Mouse (Mus musculus): ENCODE results near the gene Cd300ld2. TPM values are rescaled to one million over a fixed set of nuclear protein-coding genes. Genes with fewer than 3 reads are reported as not detected.
"Not testable (repeated sequence)": the region's sequence is repeated elsewhere in the genome, so short reads cannot be mapped to it uniquely, and the experiment has no call there.

Cd300ld2 gene
- polyA plus RNA-seq, 1 experiment from 2014 or later: not detected

GRCm38 (mm10) chr11:115037669-115038068 lies 21.7 kb upstream of the Cd300ld2 start, which contains the start of gene Cd300ld5:
Gene Cd300ld5, minus strand, starts transcription at chr11:115037769.
- H3K9ac ChIP-seq (ENCODE audit: low read length); H3K4me2 ChIP-seq (ENCODE audit: low read length); H3K4me1 ChIP-seq (replicated peaks; ENCODE audit: control insufficient read depth, insufficient read depth, low read length); H3K36me3 ChIP-seq (ENCODE audit: control insufficient read depth, insufficient read depth, low read length); ATAC-seq (replicated peaks; ENCODE audit: low FRiP score, low TSS enrichment, low read depth); H3K27ac ChIP-seq (ENCODE audit: low read depth); H3K9me3 ChIP-seq (ENCODE audit: control insufficient read depth, low read length); H3K27me3 ChIP-seq (replicated peaks; ENCODE audit: control insufficient read depth, insufficient read depth, low read length); DNase-seq (ENCODE audit: low spot score); H3K4me3 ChIP-seq (ENCODE audit: low read depth, low read length): not testable (repeated sequence)
- WGBS: no CpG with 5 or more reads among the region's 6 CpGs

- H3K9ac ChIP-seq (ENCODE audit: low read length); H3K4me1 ChIP-seq (replicated peaks; ENCODE audit: control insufficient read depth, insufficient read depth, low read length); H3K27me3 ChIP-seq (replicated peaks; ENCODE audit: control insufficient read depth, insufficient read depth, low read length); H3K36me3 ChIP-seq (ENCODE audit: control insufficient read depth, insufficient read depth, low read length); H3K4me3 ChIP-seq (ENCODE audit: low read depth, low read length); H3K4me2 ChIP-seq (ENCODE audit: low read length); H3K9me3 ChIP-seq (ENCODE audit: control insufficient read depth, low read length); ATAC-seq (replicated peaks; ENCODE audit: low FRiP score, low TSS enrichment, low read depth); H3K27ac ChIP-seq (ENCODE audit: low read depth); DNase-seq (ENCODE audit: low spot score): not testable (repeated sequence)
- WGBS: no CpG with 5 or more reads among the region's 6 CpGs
Observed at GRCm38 (mm10) chr11:115026912-115027311, 10.9 kb upstream of the Cd300ld2 start, which contains the start of gene Cd300ld4. Gene Cd300ld4, minus strand, starts transcription at chr11:115027012.

DNA sequence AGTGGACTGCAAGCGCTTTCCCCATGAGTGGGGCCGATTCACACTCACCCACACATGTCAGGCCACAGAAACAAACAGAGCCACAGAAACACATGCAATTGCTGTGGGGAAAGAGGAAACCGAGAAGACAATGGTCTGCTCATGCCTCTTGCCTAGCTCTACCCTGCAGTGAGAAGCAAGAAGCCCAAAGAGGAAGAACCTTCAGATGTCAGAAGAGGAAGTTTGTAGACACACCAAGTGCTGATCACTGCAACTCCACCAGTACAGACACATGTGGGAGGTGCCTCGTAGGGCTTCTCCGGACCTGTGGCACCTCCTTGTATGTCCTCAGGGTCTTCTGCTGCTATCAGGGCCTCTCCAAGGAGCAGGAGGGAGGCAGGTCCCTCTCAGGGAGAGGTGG lies 11.9 kb downstream of the Cd300ld2 start:
- no peaks in the 10 kb centered on the region for H3K36me3 ChIP-seq (ENCODE audit: control insufficient read depth, insufficient read depth, low read length)
- no peak overlapping the region for H3K4me3 ChIP-seq (ENCODE audit: low read depth, low read length)
- no peaks in the 10 kb centered on the region for H3K4me1 ChIP-seq (replicated peaks; ENCODE audit: control insufficient read depth, insufficient read depth, low read length)
- H3K27me3 ChIP-seq (replicated peaks; ENCODE audit: control insufficient read depth, insufficient read depth, low read length): no peaks in the 10 kb centered on the region
- no peak overlapping the region for H3K27ac ChIP-seq (ENCODE audit: low read depth)
- no peaks in the 10 kb centered on the region for H3K9me3 ChIP-seq (ENCODE audit: control insufficient read depth, low read length)
- ATAC-seq (replicated peaks; ENCODE audit: low FRiP score, low TSS enrichment, low read depth): no peak
- WGBS: 80% methylated on average over 5 of the region's 5 CpGs
- no peak overlapping the region for H3K4me2 ChIP-seq (ENCODE audit: low read length)
- DNase-seq (ENCODE audit: low spot score): no peak
- no peak overlapping the region for H3K9ac ChIP-seq (ENCODE audit: low read length)

DNA sequence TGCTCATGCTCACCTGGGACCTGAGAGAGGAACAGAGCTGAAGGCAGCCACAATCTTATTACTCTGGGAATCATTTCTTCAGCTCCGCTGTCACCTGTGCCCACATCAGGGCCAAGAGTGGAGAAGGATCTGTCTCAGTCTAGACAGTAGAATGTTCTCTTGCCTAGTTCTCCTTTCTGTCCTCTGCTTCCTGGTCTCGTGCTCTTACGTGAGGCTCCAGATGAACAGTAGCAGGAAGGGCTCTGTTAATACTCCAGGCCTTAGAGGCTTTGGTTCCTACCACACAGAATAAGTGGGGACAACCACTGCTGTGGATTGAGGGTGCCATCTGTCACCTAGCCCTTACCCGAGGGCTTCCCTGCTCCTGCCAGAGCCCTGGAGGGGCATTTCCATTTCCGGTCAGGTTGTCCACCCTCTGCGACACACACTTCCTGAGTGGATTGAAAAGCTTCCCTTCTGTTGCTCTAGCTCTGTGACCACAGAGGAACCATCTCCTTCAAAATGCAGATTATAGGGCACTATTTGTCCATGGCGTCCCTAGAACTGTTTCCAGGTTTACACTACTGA lies 14.4 kb downstream of the Cd300ld2 start, which contains the start of gene Cd300c2:
Gene Cd300c2 (minus strand): TSS at position 407 of the 567 bp plus-strand sequence.
- no peak for DNase-seq (ENCODE audit: low spot score)
- Histone ChIP-seq H3K4me3 (ENCODE audit: low read depth, low read length) (no peak within 1 kb of the TSS), H3K9me3 (ENCODE audit: control insufficient read depth, low read length) (no peaks in the 10 kb centered on the region), H3K27me3 (replicated peaks; ENCODE audit: control insufficient read depth, insufficient read depth, low read length) (no peaks in the 10 kb centered on the region), H3K4me1 (replicated peaks; ENCODE audit: control insufficient read depth, insufficient read depth, low read length) (no peaks in the 10 kb centered on the region), H3K9ac (ENCODE audit: low read length) (no peak within 1 kb of the TSS), H3K36me3 (ENCODE audit: control insufficient read depth, insufficient read depth, low read length) (no peaks in the 10 kb centered on the region), H3K4me2 (ENCODE audit: low read length) (no peak within 1 kb of the TSS), H3K27ac (ENCODE audit: low read depth) (no peak within 1 kb of the TSS)
- no peak for ATAC-seq (replicated peaks; ENCODE audit: low FRiP score, low TSS enrichment, low read depth)
- WGBS: 83% methylated on average over 7 of the region's 7 CpGs

- Histone ChIP-seq H3K27ac (ENCODE audit: low read depth) (no peak within 1 kb of the TSS), H3K4me2 (ENCODE audit: low read length) (no peak within 1 kb of the TSS), H3K27me3 (replicated peaks; ENCODE audit: control insufficient read depth, insufficient read depth, low read length) (no peaks in the 10 kb centered on the region), H3K36me3 (ENCODE audit: control insufficient read depth, insufficient read depth, low read length) (no peaks in the 10 kb centered on the region), H3K9me3 (ENCODE audit: control insufficient read depth, low read length) (no peaks in the 10 kb centered on the region), H3K4me3 (ENCODE audit: low read depth, low read length) (no peak within 1 kb of the TSS), H3K9ac (ENCODE audit: low read length) (no peak within 1 kb of the TSS), H3K4me1 (replicated peaks; ENCODE audit: control insufficient read depth, insufficient read depth, low read length) (no peaks in the 10 kb centered on the region)
- ATAC-seq (replicated peaks; ENCODE audit: low FRiP score, low TSS enrichment, low read depth): no peak
- no peak for DNase-seq (ENCODE audit: low spot score)
- 77% methylated on average over 4 of the region's 4 CpGs for WGBS
Observed at GRCm38 (mm10) chr11:114989793-114990192, 26.2 kb downstream of the Cd300ld2 start, which contains the start of gene Cd300ld. Gene Cd300ld, minus strand, starts transcription at chr11:114989922.

DNA sequence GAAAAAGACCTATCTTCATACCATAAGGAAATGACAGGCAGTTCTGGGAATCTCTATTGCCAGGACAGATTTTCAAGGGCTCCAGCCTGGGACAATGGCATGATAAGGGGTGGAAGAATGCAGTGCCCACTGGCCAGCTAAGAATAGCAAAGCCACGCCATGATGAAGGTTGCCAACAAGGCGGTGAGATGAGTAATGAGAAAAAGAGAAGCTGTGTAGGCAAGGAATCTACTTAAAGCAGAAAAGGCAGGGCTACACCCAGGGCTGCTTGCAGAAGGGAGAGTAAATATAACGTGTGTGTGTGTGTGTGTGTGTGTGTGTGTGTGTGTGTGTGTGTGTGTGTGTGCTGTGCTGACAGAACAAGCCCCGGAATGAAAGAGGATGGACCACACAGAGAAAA lies 34.1 kb downstream of the Cd300ld2 start:
- Histone ChIP-seq H3K4me1 (replicated peaks; ENCODE audit: control insufficient read depth, insufficient read depth, low read length) (no peaks in the 10 kb centered on the region), H3K4me3 (ENCODE audit: low read depth, low read length) (no peak overlapping the region), H3K27me3 (replicated peaks; ENCODE audit: control insufficient read depth, insufficient read depth, low read length) (no peaks in the 10 kb centered on the region), H3K27ac (ENCODE audit: low read depth) (no peak overlapping the region), H3K36me3 (ENCODE audit: control insufficient read depth, insufficient read depth, low read length) (no peaks in the 10 kb centered on the region), H3K4me2 (ENCODE audit: low read length) (no peak overlapping the region), H3K9me3 (ENCODE audit: control insufficient read depth, low read length) (0 out of 2 replicates have a peak, but pooled peaks cover 10% of the 10 kb centered on the region), H3K9ac (ENCODE audit: low read length) (no peak overlapping the region)
- WGBS: 77% methylated on average over 4 of the region's 4 CpGs
- ATAC-seq (replicated peaks; ENCODE audit: low FRiP score, low TSS enrichment, low read depth) (no peak), DNase-seq (ENCODE audit: low spot score) (no peak)

DNA sequence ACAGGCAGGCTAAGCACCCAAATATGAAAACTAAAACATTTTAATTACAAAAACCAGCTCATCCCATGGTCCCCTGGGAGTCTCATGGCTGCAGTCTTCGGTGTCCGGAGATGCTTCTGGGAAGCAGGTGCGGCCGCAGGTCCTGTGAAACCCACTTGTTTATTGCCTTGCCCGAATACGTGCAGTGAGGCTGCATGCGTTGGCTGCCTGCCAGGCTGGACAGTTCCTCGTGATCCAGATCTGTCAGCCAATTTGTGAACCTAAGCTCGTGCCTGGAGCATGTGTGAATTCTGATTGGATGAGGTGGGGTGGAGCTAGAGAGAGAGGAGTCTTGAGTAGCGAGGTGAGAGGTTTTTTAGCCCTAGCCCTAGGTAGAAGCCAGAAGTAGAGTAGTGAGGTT lies 43.3 kb downstream of the Cd300ld2 start:
- Histone ChIP-seq H3K4me2 (ENCODE audit: low read length) (no peak overlapping the region), H3K27me3 (replicated peaks; ENCODE audit: control insufficient read depth, insufficient read depth, low read length) (no peaks in the 10 kb centered on the region), H3K4me1 (replicated peaks; ENCODE audit: control insufficient read depth, insufficient read depth, low read length) (no peaks in the 10 kb centered on the region), H3K27ac (ENCODE audit: low read depth) (no peak overlapping the region), H3K9me3 (ENCODE audit: control insufficient read depth, low read length) (0 out of 2 replicates have a peak, but pooled peaks cover 3% of the 10 kb centered on the region), H3K9ac (ENCODE audit: low read length) (no peak overlapping the region), H3K36me3 (ENCODE audit: control insufficient read depth, insufficient read depth, low read length) (no peaks in the 10 kb centered on the region), H3K4me3 (ENCODE audit: low read depth, low read length) (no peak overlapping the region)
- WGBS: 75% methylated on average over 10 of the region's 10 CpGs
- DNase-seq (ENCODE audit: low spot score) (no peak), ATAC-seq (replicated peaks; ENCODE audit: low FRiP score, low TSS enrichment, low read depth) (no peak)

- no peaks in the 10 kb centered on the region for H3K4me1 ChIP-seq (replicated peaks; ENCODE audit: control insufficient read depth, insufficient read depth, low read length)
- H3K9ac ChIP-seq (ENCODE audit: low read length): no peak within 1 kb of the TSS
- ATAC-seq (replicated peaks; ENCODE audit: low FRiP score, low TSS enrichment, low read depth): no peak
- no peak within 1 kb of the TSS for H3K27ac ChIP-seq (ENCODE audit: low read depth)
- no peaks in the 10 kb centered on the region for H3K9me3 ChIP-seq (ENCODE audit: control insufficient read depth, low read length)
- no peaks in the 10 kb centered on the region for H3K36me3 ChIP-seq (ENCODE audit: control insufficient read depth, insufficient read depth, low read length)
- 86% methylated on average over 9 of the region's 9 CpGs for WGBS
- no peak within 1 kb of the TSS for H3K4me2 ChIP-seq (ENCODE audit: low read length)
- DNase-seq (ENCODE audit: low spot score): no peak
- H3K4me3 ChIP-seq (ENCODE audit: low read depth, low read length): no peak within 1 kb of the TSS
- H3K27me3 ChIP-seq (replicated peaks; ENCODE audit: control insufficient read depth, insufficient read depth, low read length): no peaks in the 10 kb centered on the region
Observed at GRCm38 (mm10) chr11:114968752-114969207, 47.2 kb downstream of the Cd300ld2 start, which contains the start of gene Cd300c. Gene Cd300c, minus strand, starts transcription at chr11:114969157.

Measured in intestine, embryonic 14.5 days (tissue).